Comparison of ENCODE assay signal across 10 mouse cellular contexts in the genomic region with DNA sequence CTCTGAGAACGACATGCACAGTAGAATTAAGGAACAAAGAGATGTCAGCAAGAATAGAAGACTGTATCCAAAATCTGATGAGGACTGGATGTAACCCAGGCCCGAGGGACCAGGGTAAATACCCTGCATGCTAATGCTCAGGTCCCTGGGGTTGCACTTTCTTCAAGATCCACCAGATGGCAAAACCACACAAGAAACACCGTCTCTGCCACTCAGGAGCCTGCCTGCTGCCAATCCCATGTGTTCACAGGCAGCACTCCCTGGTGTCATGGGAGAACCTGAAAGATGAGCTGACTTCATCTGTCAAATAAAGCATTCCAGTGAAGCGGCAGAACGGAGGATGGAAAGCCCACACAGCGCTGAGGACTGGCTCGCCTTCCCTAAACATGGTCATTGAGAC. TPM values are rescaled to one million over a fixed set of nuclear protein-coding genes. Genes with fewer than 3 reads are reported as not detected.
DNase-seq lines count a peak whose midpoint lies in the region; ATAC-seq lines count a peak whose summit lies in the region.
"Had no signal": no experiment of that assay in that cellular context is flagged by ENCODE, and none has a peak within 500 bp of the region (broad histone marks: within the 10 kb centered on the region; RNA-seq: fewer than 3 reads in every experiment).

No protein-coding gene starts in this region.

- H3K9me3 ChIP-seq in heart, embryonic 11.5 days (replicated peaks; ENCODE audit: control insufficient read depth, low read length) = no peaks in the 10 kb centered on the region
- no peaks in the 10 kb centered on the region for H3K9me3 ChIP-seq in midbrain, embryonic 16.5 days (replicated peaks; ENCODE audit: control insufficient read depth, low read length, poor library complexity, severe bottlenecking)

- peaks cover 3% of the 10 kb centered on the region for H3K27me3 ChIP-seq in heart, embryonic 11.5 days (ENCODE audit: control insufficient read depth, insufficient read depth, low read length)
- no peaks in the 10 kb centered on the region for H3K27me3 ChIP-seq in midbrain, embryonic 16.5 days (ENCODE audit: control insufficient read depth, insufficient read depth, low read depth, low read length)

- DNase-seq in heart, adult 11 months = peak; percentile 76
- peak; percentile 59 for DNase-seq in adipocyte (ENCODE audit: low spot score)
- DNase-seq in frontal cortex, postnatal 14 days (ENCODE audit: low spot score in 2 of 2) = peak; percentile 46 to 59
- DNase-seq in layer of hippocampus, postnatal 36 days = peak; percentile 47 to 54
- DNase-seq in urinary bladder, adult 2 months (ENCODE audit: low spot score) = no peak
- no peak for DNase-seq in thymus, postnatal 36 days

- peaks cover 11% of the 10 kb centered on the region for H3K4me1 ChIP-seq in heart, embryonic 11.5 days (ENCODE audit: control insufficient read depth, insufficient read depth, low read length)
- no peaks in the 10 kb centered on the region for H3K4me1 ChIP-seq in midbrain, embryonic 16.5 days (ENCODE audit: control insufficient read depth, insufficient read depth, low read length)

- H3K4me2 ChIP-seq in heart, embryonic 11.5 days = no peak overlapping the region
- no peak overlapping the region for H3K4me2 ChIP-seq in midbrain, embryonic 16.5 days (ENCODE audit: low read length)

- no peaks in the 10 kb centered on the region for H3K36me3 ChIP-seq in heart, embryonic 11.5 days (ENCODE audit: control insufficient read depth, insufficient read depth, low read length)
- H3K36me3 ChIP-seq in midbrain, embryonic 16.5 days (ENCODE audit: control insufficient read depth, insufficient read depth, low read length) = no peaks in the 10 kb centered on the region

- WGBS in heart, embryonic 11.5 days (ENCODE audit: insufficient replicate concordance) = 37% methylated on average over 7 of the region's 7 CpGs
- WGBS in midbrain, embryonic 16.5 days = 27% methylated on average over 7 of the region's 7 CpGs

- no peak overlapping the region for H3K4me3 ChIP-seq in heart, embryonic 11.5 days (ENCODE audit: low read depth, low read length)
- H3K4me3 ChIP-seq in midbrain, embryonic 16.5 days (ENCODE audit: low read depth, low read length) = no peak overlapping the region
- H3K4me3 ChIP-seq: megakaryocyte, embryonic 14.5 days had no signal

- ATAC-seq in heart, embryonic 11.5 days (replicated peaks; ENCODE audit: insufficient number of reproducible peaks, low FRiP score, low TSS enrichment) = no peak
- ATAC-seq in midbrain, embryonic 16.5 days = peak; percentile 80; the same call in 1 of the 2 replicates

- H3K27ac ChIP-seq in heart, embryonic 11.5 days (ENCODE audit: low read depth, low read length) = no peak overlapping the region
- H3K27ac ChIP-seq in midbrain, embryonic 16.5 days (ENCODE audit: low read length) = no peak overlapping the region

- H3K9ac ChIP-seq in heart, embryonic 11.5 days (ENCODE audit: low read depth, low read length) = no peak overlapping the region
- H3K9ac ChIP-seq in midbrain, embryonic 16.5 days (ENCODE audit: low read depth, low read length) = no peak overlapping the region

RNA-seq across cellular contexts. Expression of a gene that starts 21.3 kb away (rescaled TPM):
- polyA plus RNA-seq in heart, embryonic 11.5 days (2014; fragmentation: Nextera tagmentation; extraction: Ambion mirVana) = 0.13 TPM in 1 of 2 replicates, not detected in the other
- not detected for total RNA-seq in layer of hippocampus, postnatal 36 days (2021)
- polyA plus RNA-seq in midbrain, embryonic 16.5 days (2015; fragmentation: Nextera tagmentation; extraction: Ambion mirVana) = 0.64 and 0.73 TPM in 2 replicates
- polyA plus RNA-seq in urinary bladder, adult 2 months (2012; rRNA removed) = not detected in 2 replicates
- polyA plus RNA-seq: heart, embryonic 16.5 days had no signal

Comparison
In these comparisons a context has a peak if more than half of its experiments do, and no peak if none do; other contexts are left out.
1. DNase-seq: peak in heart, adult 11 months (single experiment), adipocyte (single experiment), frontal cortex, postnatal 14 days (2 of 2) and layer of hippocampus, postnatal 36 days (2 of 2); none in urinary bladder, adult 2 months (single experiment) and thymus, postnatal 36 days (0 of 2).